Mouse (Mus musculus) cerebellum, adult 11-12 months (tissue): ENCODE measurements around the gene Rffl.

ENCODE experiments used
- DNase-seq: peaks from one replicate; pipeline ENCODE4 v3.0.0; 2022

Gene Rffl

GRCm38 (mm10) chr11:82870173-82871030 lies 608 bp downstream of the Rffl start:
- no peak for DNase-seq

DNA sequence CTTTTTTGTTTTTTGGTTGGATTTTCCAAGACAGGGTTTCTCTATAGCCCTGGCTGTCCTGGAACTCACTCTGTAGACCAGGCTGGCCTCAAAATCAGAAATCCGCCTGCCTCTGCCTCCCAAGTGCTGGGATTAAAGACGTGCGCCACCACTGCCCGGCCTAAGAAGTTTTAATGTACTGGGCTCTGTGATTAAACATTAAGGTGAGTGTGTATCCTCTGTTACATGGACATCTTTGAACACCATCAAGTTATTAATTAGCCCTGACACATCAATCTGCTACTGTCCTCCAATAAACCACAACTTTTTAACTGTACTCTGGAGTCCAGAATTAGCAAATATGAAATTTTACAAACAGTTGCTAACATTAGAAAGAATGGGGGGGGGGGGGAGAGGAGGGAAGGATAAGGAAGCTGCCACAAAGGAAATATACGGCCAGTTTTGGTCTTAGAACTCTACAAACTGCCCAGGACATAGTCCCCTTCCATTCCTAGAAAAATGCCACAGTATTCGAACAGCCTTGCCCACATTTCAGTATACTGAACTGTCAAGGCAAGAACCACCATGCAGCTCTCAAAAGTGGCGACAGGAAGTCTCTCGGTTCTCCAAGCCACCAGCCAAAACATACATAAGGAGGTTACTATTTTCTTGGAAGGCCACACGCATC lies 1.4 kb downstream of the Rffl start:
- no peak for DNase-seq

DNA sequence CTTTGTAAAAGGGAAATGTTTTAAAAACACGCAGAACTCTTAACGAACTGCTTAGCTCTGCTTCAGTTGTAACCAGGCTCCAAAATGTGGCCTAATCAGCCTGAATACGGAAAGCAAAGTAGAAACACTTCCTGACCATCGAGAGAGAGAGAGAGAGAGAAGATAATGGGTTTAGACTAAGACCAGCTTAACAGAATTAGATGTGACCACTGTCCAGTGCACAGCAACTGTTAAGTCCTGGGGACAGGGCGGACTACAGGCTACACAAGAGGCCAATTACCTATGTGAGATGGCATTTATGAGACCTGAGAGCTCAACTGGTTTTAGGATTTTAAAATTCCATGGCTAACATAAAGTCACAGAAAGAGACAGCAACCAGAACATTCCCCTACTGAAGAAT lies 3.1 kb downstream of the Rffl start:
- no peak for DNase-seq

GRCm38 (mm10) chr11:82866850-82867564 lies 4.0 kb downstream of the Rffl start:
- no peak for DNase-seq

- DNase-seq: no peak
Observed at GRCm38 (mm10) chr11:82865957-82866356, 5.1 kb downstream of the Rffl start.

- DNase-seq: no peak
Observed at GRCm38 (mm10) chr11:82863488-82863931, 7.5 kb downstream of the Rffl start.

- DNase-seq: no peak
Observed at GRCm38 (mm10) chr11:82863059-82863458, 8.0 kb downstream of the Rffl start.

GRCm38 (mm10) chr11:82862638-82863037 lies 8.4 kb downstream of the Rffl start:
- DNase-seq: no peak

DNA sequence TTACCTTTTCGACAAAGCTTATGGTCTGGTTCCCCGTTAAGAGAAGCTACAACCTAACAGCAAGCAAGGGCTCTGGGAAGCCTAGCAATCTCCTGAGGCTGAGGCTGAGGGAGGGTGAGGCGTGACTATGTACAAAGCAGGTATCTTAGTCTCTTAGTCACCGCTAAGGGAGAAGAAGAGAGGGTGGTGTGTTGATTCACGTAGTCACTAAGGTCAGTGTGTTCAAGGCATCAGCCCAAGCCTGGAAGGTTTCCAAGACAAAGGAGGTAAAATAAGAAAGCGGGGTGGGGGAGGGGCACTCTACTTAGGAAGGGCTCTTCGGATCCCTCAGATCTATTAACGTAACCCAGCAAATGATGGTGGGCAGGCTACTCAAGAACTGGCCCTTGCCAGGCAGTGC lies 9.5 kb downstream of the Rffl start:
- DNase-seq: no peak

DNA sequence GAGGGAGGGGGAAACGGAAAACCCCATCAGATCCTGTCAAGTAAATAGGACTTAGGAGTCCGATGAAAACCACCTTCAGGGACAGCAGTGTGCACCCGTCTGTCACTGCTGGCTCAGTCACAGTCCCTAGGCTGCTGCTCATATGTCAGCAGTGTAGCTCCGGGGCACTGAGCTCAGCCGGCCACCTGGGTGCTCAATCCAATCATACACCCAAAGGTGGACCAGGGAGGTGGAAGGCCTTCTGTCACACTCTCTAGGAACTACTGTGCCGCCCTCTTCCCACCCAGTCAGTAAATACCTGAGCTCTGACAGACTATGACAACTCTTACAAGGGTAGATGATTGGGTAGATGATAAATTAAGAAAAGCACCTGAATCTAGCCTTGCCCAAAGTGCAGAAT lies 10.3 kb downstream of the Rffl start:
- no peak for DNase-seq

DNA sequence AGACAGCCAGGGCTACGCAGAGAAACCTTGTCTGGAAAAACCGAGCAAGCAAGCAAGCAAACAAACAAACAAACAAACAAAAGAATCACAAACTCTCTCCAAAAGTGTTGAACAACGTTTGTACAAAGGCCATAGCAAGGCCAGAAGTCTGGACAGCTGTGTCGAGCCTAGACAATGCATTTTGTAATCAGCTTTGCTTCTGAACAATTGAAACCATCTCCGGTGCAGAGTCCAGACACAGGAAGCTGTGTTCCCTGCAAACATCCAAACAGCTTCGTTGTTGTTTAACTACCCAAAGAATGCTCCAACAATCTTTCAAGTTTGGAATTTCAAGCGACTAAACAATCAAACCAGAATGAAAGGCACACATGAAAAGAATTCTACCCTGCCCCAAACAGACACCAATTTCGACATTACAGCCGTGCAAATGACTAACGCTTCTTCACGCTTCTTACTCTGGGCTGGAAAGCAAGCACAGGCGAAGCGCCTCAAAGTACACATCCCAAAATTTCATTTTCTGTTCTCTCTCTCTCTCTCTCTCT lies 13.6 kb downstream of the Rffl start:
- no peak for DNase-seq

GRCm38 (mm10) chr11:82856032-82856431 lies 15.0 kb downstream of the Rffl start:
- DNase-seq: no peak

DNA sequence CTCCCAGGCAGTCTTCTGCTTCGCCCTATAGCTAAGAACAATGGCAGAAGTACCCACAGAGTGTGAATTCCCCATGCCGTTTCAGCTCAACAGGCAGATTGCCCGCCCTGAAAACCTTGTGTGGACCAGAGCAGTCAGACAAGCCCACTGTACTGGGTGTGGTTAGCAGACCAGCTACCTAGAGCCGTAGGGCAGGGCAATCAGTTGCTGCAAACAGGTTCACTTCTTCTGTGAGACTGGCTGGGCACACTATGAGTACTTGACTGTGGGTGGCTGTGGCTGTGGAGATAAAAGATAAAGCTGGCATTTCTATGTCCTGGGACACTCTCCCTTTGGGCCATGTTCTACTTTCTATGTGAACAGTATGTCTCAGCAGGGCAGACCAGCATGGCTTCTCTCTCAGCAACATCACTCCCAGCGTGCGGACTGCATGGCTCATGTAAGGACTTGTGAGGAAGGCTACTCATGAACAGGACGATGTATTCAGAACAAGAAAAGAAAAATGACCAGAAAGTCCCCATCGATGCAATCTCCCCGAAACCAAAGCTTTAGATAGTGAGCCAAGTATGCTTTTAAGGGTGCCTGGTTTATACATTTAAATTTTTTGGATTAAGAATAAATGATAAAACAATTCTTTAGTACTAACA lies 15.6 kb downstream of the Rffl start:
- DNase-seq: no peak

DNA sequence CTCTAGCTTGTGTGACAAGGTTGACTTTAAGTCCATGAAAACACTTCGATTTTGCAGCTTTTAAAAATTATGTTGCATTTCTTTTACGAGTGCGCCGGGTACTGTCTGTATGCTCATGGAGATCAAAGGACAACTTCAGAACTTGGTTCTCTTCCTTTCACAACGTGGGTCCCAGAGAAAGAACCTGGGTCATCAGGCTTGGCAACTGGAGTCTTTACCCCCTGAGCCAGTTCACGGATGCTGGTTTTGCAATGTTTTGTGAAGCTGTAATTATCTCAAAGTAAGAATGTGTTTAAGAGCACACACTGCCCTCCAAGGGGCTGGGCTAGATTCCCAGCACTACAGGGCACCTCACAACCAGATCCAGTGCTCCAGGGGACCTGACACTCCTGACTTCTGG lies 16.9 kb downstream of the Rffl start:
- no peak for DNase-seq

DNA sequence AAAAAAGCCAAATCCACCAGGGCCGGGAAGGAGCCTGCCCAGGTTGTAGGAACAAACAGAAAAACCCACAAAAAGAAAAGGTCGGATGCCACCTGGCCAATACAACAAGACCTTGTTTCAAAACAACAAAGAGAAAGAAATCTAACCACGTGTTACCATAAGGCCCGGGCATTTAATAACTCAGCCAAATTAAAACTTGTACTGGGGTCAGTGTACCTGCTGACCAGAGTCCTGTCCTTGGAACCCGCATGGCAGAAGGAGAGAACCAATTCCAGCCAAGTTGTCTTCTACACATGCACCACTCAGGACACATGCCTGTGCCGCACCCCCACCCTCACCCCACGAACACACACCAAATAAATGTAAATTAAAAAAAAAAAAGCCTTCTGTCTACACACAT lies 18.1 kb downstream of the Rffl start:
- no peak for DNase-seq

GRCm38 (mm10) chr11:82852540-82852939 lies 18.5 kb downstream of the Rffl start:
- no peak for DNase-seq

DNA sequence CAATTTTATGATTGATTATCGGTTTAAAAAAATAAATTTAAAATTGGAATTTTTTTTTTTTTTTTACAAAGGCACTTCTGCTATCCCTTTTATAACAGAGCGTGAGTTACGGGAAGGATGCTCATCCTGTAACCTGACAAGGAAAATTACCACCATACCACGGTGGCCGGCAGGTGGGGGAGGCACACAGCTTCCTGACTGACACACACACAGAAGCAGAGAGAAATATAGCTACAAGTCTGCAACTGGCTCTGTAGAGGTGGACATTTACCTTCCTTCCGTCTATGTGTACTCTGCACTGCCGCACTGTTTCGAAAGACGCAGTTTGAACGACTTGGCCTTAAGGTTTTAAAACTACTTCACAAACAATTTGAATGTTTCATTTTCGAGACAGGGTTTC lies 18.9 kb downstream of the Rffl start:
- DNase-seq: no peak

DNA sequence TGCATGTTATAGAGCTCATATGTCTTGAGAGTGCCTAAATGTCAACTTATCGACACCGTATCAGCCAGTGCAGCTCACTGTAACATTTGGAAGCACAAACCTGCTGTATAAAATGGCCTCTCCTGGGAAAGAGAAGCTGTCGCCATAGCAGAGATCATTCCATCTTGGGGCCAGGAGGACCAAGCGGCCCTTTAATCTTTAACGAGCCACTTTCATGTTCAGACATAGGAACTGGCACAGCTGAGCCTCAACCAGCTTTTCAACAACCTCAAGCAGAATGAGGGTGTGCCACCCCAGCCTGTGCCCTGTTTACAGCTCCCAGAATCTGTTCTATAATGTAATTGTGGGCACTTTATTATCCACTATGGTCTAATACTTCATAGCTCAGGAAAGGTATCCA lies 20.8 kb downstream of the Rffl start:
- no peak for DNase-seq

- no peak for DNase-seq
Observed at GRCm38 (mm10) chr11:82847571-82848000, 23.4 kb downstream of the Rffl start.

- DNase-seq: no peak
Observed at GRCm38 (mm10) chr11:82846938-82847337, 24.1 kb downstream of the Rffl start.

- DNase-seq: no peak
Observed at GRCm38 (mm10) chr11:82846079-82846436, 25.0 kb downstream of the Rffl start.

- peak; percentile 29 for DNase-seq
Observed at GRCm38 (mm10) chr11:82845415-82846078, 25.5 kb downstream of the Rffl start.
